Mouse (Mus musculus): ENCODE measurements around the gene Gsto1. TPM values are rescaled to one million over a fixed set of nuclear protein-coding genes. Genes with fewer than 3 reads are reported as not detected.
"Not testable (repeated sequence)": the region's sequence is repeated elsewhere in the genome, so short reads cannot be mapped to it uniquely, and the experiment has no call there.

The Gsto1 gene
- total RNA-seq, 1 experiment, result 60.7 TPM

GRCm38 (mm10) chr19:47835776-47836175, 19.0 kb upstream of the Gsto1 start:
- TF ChIP-seq MAFK (IDR thresholded peaks at IDR 0.05; ENCODE audit: insufficient read depth, low read depth, low read length) (peak; percentile 75), HCFC1 (IDR thresholded peaks at IDR 0.05; ENCODE audit: borderline replicate concordance, insufficient read depth, low read length) (no peak)

GRCm38 (mm10) chr19:47836701-47837526, 17.9 kb upstream of the Gsto1 start:
- Histone ChIP-seq H3K9me3 (ENCODE audit: control insufficient read depth, insufficient read depth, low read depth, low read length) (no peaks in the 10 kb centered on the region), H3K9ac (ENCODE audit: insufficient read depth, low read depth, low read length, poor library complexity, severe bottlenecking) (peak overlapping the region; percentile 79), H3K4me1 (ENCODE audit: control insufficient read depth in 2 of 2, insufficient read depth in 2 of 2, low read length in 2 of 2, poor library complexity in 1 of 2) (peaks cover 2 to 4% of the 10 kb centered on the region in 2 experiments; a peak in 1 of 4 replicates), H3K36me3 (ENCODE audit: control insufficient read depth, insufficient read depth, low read length, poor library complexity, severe bottlenecking) (no peaks in the 10 kb centered on the region; the same call in 1 of the 2 replicates), H3K4me3 (ENCODE audit: insufficient read depth in 1 of 2, low read depth in 1 of 2, low read length in 2 of 2, poor library complexity in 1 of 2, severe bottlenecking in 1 of 2) (peak overlapping the region; percentile 63 to 79), H3K27ac (ENCODE audit: insufficient read depth, low read depth, low read length, poor library complexity, severe bottlenecking) (no peak overlapping the region)
- peak; percentile 61 for DNase-seq (ENCODE audit: low read depth, low spot score)
- in situ Hi-C loops (cut with MboI; ENCODE audit: low sequenced_read_pairs in 2 of 2, unreplicated experiment in 2 of 2), result no loop called here
- TF ChIP-seq MAFK (IDR thresholded peaks at IDR 0.05; ENCODE audit: insufficient read depth, low read depth, low read length) (no peak), CHD2 (IDR thresholded peaks at IDR 0.05; ENCODE audit: low read depth, low read length) (peak; percentile 73; the same call in 1 of the 2 replicates), HCFC1 (IDR thresholded peaks at IDR 0.05; ENCODE audit: borderline replicate concordance, insufficient read depth, low read length) (peak; percentile 37; the same call in 1 of the 2 replicates), ZC3H11A (IDR thresholded peaks at IDR 0.05; ENCODE audit: borderline replicate concordance, low read depth, low read length) (no peak), ZNF384 (IDR thresholded peaks at IDR 0.05; ENCODE audit: low read depth, low read length) (no peak)

More at GRCm38 (mm10) chr19:47835776-47836175, 19.0 kb upstream of the Gsto1 start:
- H3K27ac ChIP-seq (ENCODE audit: insufficient read depth, low read depth, low read length, poor library complexity, severe bottlenecking), result no peak overlapping the region
- in situ Hi-C loops (cut with MboI; ENCODE audit: low sequenced_read_pairs in 2 of 2, unreplicated experiment in 2 of 2), result no loop called here
- DNase-seq (ENCODE audit: low read depth, low spot score), result no peak
- H3K9ac ChIP-seq (ENCODE audit: insufficient read depth, low read depth, low read length, poor library complexity, severe bottlenecking), result no peak overlapping the region
- H3K36me3 ChIP-seq (ENCODE audit: control insufficient read depth, insufficient read depth, low read length, poor library complexity, severe bottlenecking), result no peaks in the 10 kb centered on the region; the same call in 1 of the 2 replicates
- H3K4me1 ChIP-seq (ENCODE audit: control insufficient read depth in 2 of 2, insufficient read depth in 2 of 2, low read length in 2 of 2, poor library complexity in 1 of 2), result peaks cover 2 to 4% of the 10 kb centered on the region in 2 experiments; a peak in 1 of 4 replicates
- peak overlapping the region in 1 of 2 experiments; percentile 5; a peak in 1 of 4 replicates for H3K4me3 ChIP-seq (ENCODE audit: insufficient read depth in 1 of 2, low read depth in 1 of 2, low read length in 2 of 2, poor library complexity in 1 of 2, severe bottlenecking in 1 of 2)
- H3K9me3 ChIP-seq (ENCODE audit: control insufficient read depth, insufficient read depth, low read depth, low read length), result no peaks in the 10 kb centered on the region

- in situ Hi-C loops (cut with MboI; ENCODE audit: low sequenced_read_pairs in 2 of 2, unreplicated experiment in 2 of 2), result no loop called here
- no peak overlapping the region for H3K27ac ChIP-seq (ENCODE audit: insufficient read depth, low read depth, low read length, poor library complexity, severe bottlenecking)
Observed at GRCm38 (mm10) chr19:47837527-47837901, 17.3 kb upstream of the Gsto1 start.

GRCm38 (mm10) chr19:47841234-47841633, 13.5 kb upstream of the Gsto1 start:
- in situ Hi-C loops (cut with MboI; ENCODE audit: low sequenced_read_pairs in 2 of 2, unreplicated experiment in 2 of 2); H3K9me3 ChIP-seq (ENCODE audit: control insufficient read depth, insufficient read depth, low read depth, low read length); H3K36me3 ChIP-seq (ENCODE audit: control insufficient read depth, insufficient read depth, low read length, poor library complexity, severe bottlenecking); H3K4me3 ChIP-seq (ENCODE audit: insufficient read depth in 1 of 2, low read depth in 1 of 2, low read length in 2 of 2, poor library complexity in 1 of 2, severe bottlenecking in 1 of 2); H3K27ac ChIP-seq (ENCODE audit: insufficient read depth, low read depth, low read length, poor library complexity, severe bottlenecking); DNase-seq (ENCODE audit: low read depth, low spot score); H3K9ac ChIP-seq (ENCODE audit: insufficient read depth, low read depth, low read length, poor library complexity, severe bottlenecking); H3K4me1 ChIP-seq (ENCODE audit: control insufficient read depth in 2 of 2, insufficient read depth in 2 of 2, low read length in 2 of 2, poor library complexity in 1 of 2): not testable (repeated sequence)

More at GRCm38 (mm10) chr19:47837527-47837901, 17.3 kb upstream of the Gsto1 start:
- Histone ChIP-seq H3K9ac (ENCODE audit: insufficient read depth, low read depth, low read length, poor library complexity, severe bottlenecking) (0 out of 2 replicates have a peak overlapping the region, but pooled peaks have one; percentile 1), H3K36me3 (ENCODE audit: control insufficient read depth, insufficient read depth, low read length, poor library complexity, severe bottlenecking) (no peaks in the 10 kb centered on the region; the same call in 1 of the 2 replicates), H3K4me3 (ENCODE audit: insufficient read depth in 1 of 2, low read depth in 1 of 2, low read length in 2 of 2, poor library complexity in 1 of 2, severe bottlenecking in 1 of 2) (peak overlapping the region; percentile 63 to 79), H3K9me3 (ENCODE audit: control insufficient read depth, insufficient read depth, low read depth, low read length) (no peaks in the 10 kb centered on the region), H3K4me1 (ENCODE audit: control insufficient read depth in 2 of 2, insufficient read depth in 2 of 2, low read length in 2 of 2, poor library complexity in 1 of 2) (peaks cover 2 to 4% of the 10 kb centered on the region in 2 experiments; a peak in 1 of 4 replicates)
- TF ChIP-seq ZNF384 (IDR thresholded peaks at IDR 0.05; ENCODE audit: low read depth, low read length) (peak; percentile 38; the same call in 1 of the 2 replicates), HCFC1 (IDR thresholded peaks at IDR 0.05; ENCODE audit: borderline replicate concordance, insufficient read depth, low read length) (no peak)
- DNase-seq (ENCODE audit: low read depth, low spot score), result no peak

- Histone ChIP-seq H3K4me3 (ENCODE audit: insufficient read depth in 1 of 2, low read depth in 1 of 2, low read length in 2 of 2, poor library complexity in 1 of 2, severe bottlenecking in 1 of 2) (no peak overlapping the region), H3K4me1 (ENCODE audit: control insufficient read depth in 2 of 2, insufficient read depth in 2 of 2, low read length in 2 of 2, poor library complexity in 1 of 2) (0 out of 4 replicates have a peak, but pooled peaks cover 0 to 3% of the 10 kb centered on the region in 2 experiments), H3K9me3 (ENCODE audit: control insufficient read depth, insufficient read depth, low read depth, low read length) (no peaks in the 10 kb centered on the region), H3K9ac (ENCODE audit: insufficient read depth, low read depth, low read length, poor library complexity, severe bottlenecking) (no peak overlapping the region), H3K36me3 (ENCODE audit: control insufficient read depth, insufficient read depth, low read length, poor library complexity, severe bottlenecking) (no peaks in the 10 kb centered on the region), H3K27ac (ENCODE audit: insufficient read depth, low read depth, low read length, poor library complexity, severe bottlenecking) (no peak overlapping the region)
- TF ChIP-seq MAFK (IDR thresholded peaks at IDR 0.05; ENCODE audit: insufficient read depth, low read depth, low read length), result no peak
- no peak for TF ChIP-seq ZC3H11A (IDR thresholded peaks at IDR 0.05; ENCODE audit: borderline replicate concordance, low read depth, low read length)
- TF ChIP-seq HCFC1 (IDR thresholded peaks at IDR 0.05; ENCODE audit: borderline replicate concordance, insufficient read depth, low read length), result no peak
- no peak for TF ChIP-seq ZNF384 (IDR thresholded peaks at IDR 0.05; ENCODE audit: low read depth, low read length)
- no peak for TF ChIP-seq CHD2 (IDR thresholded peaks at IDR 0.05; ENCODE audit: low read depth, low read length)
- in situ Hi-C loops (cut with MboI; ENCODE audit: low sequenced_read_pairs in 2 of 2, unreplicated experiment in 2 of 2), result no loop called here
- DNase-seq (ENCODE audit: low read depth, low spot score), result no peak
Observed at GRCm38 (mm10) chr19:47849735-47850134, 5.0 kb upstream of the Gsto1 start.

GRCm38 (mm10) chr19:47852131-47852530, 2.6 kb upstream of the Gsto1 start:
- H3K9me3 ChIP-seq (ENCODE audit: control insufficient read depth, insufficient read depth, low read depth, low read length); H3K27ac ChIP-seq (ENCODE audit: insufficient read depth, low read depth, low read length, poor library complexity, severe bottlenecking); H3K9ac ChIP-seq (ENCODE audit: insufficient read depth, low read depth, low read length, poor library complexity, severe bottlenecking); DNase-seq (ENCODE audit: low read depth, low spot score); H3K4me1 ChIP-seq (ENCODE audit: control insufficient read depth in 2 of 2, insufficient read depth in 2 of 2, low read length in 2 of 2, poor library complexity in 1 of 2); H3K36me3 ChIP-seq (ENCODE audit: control insufficient read depth, insufficient read depth, low read length, poor library complexity, severe bottlenecking); H3K4me3 ChIP-seq (ENCODE audit: insufficient read depth in 1 of 2, low read depth in 1 of 2, low read length in 2 of 2, poor library complexity in 1 of 2, severe bottlenecking in 1 of 2); in situ Hi-C loops (cut with MboI; ENCODE audit: low sequenced_read_pairs in 2 of 2, unreplicated experiment in 2 of 2): not testable (repeated sequence)

Data from ES-E14 (cell line).